Mouse (Mus musculus) stomach, embryonic 16.5 days (tissue): ENCODE results near the gene Mrpl23. TPM values are rescaled to one million over a fixed set of nuclear protein-coding genes. Genes with fewer than 3 reads are reported as not detected.

Experiments used
- ATAC-seq: fragments of 200-750 bp; cut with Nextera tagmentation; 2 replicates; pipeline ENCODE4 v1.8.0; 2017; ENCODE audit warnings: moderate number of reproducible peaks, moderate TSS enrichment; ENCODE audit not compliant: insufficient read depth, low FRiP score
- H3K27ac ChIP-seq: fragments of 300-500 bp; sonication (generic); 2 replicates; pipeline ENCODE4 v1.5.1; 2014; ENCODE audit warnings: low read length
- H3K27me3 ChIP-seq: fragments of 300-500 bp; sonication (generic); 2 replicates; pipeline ENCODE4 v1.6.1; 2014; ENCODE audit warnings: low read length, control low read depth, mixed read lengths; ENCODE audit not compliant: control insufficient read depth, insufficient read depth
- H3K36me3 ChIP-seq: fragments of 300-500 bp; sonication (generic); 2 replicates; pipeline ENCODE4 v1.6.1; 2014; ENCODE audit warnings: low read length; ENCODE audit not compliant: control insufficient read depth, insufficient read depth
- H3K4me1 ChIP-seq: fragments of 300-500 bp; sonication (generic); 2 replicates; pipeline ENCODE4 v1.6.1; 2014; ENCODE audit warnings: low read length, control low read depth, mixed read lengths; ENCODE audit not compliant: control insufficient read depth, insufficient read depth
- H3K4me2 ChIP-seq: fragments of 300-500 bp; sonication (generic); 2 replicates; pipeline ENCODE4 v1.6.1; 2014; ENCODE audit warnings: low read depth, low read length, mixed read lengths
- H3K4me3 ChIP-seq: fragments of 300-500 bp; sonication (generic); replicated peaks from 2 replicates; pipeline ENCODE4 v1.5.1; 2014; ENCODE audit warnings: mild to moderate bottlenecking, low read length
- H3K9ac ChIP-seq: fragments of 300-500 bp; sonication (generic); 2 replicates; pipeline ENCODE4 v1.6.1; 2014; ENCODE audit warnings: low read length
- H3K9me3 ChIP-seq: fragments of 300-500 bp; sonication (generic); replicated peaks from 2 replicates; pipeline ENCODE4 v1.6.1; 2016; ENCODE audit warnings: low read length, control low read depth; ENCODE audit not compliant: control insufficient read depth
- WGBS: fragments of 180-500 bp; shearing (Covaris S2); extraction: QIAGEN DNeasy Blood & Tissue Kit; methylation state at CpG from one replicate; pipeline ENCODE4 v1.1.7; 2014; 5-methylcytosine and 5-hydroxymethylcytosine counted together
- polyA plus RNA-seq: library from polyadenylated mRNA; unstranded; fragments of >200 nt; fragmentation: Nextera tagmentation; extraction: Ambion mirVana; gene quantifications from 2 replicates; pipeline ENCODE4 v1.2.1, GENCODE M21; 2015

Mrpl23 gene
- polyA plus RNA-seq, 1 experiment from 2014 or later: 30.7 TPM

DNA sequence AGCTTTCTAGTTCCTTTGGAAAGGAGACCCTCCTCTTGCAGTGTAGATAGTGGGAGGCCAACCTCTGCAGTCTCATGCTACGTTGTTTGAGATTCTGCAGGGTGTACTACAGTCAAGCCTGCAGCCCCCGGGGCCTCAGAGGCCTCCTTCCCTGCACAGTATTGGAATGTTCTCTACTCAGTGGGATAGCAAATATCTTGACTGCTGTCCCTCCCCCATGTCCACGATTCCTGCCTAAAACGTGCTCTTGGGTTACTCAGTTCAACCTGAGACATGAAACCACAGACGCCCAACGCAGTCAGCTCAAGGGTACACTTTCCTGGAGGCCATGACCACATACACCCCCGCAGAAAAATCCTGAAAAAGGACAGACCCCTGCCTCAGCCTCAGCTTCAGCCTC lies 39.9 kb downstream of the Mrpl23 start:
- no peak overlapping the region for H3K4me2 ChIP-seq
- H3K9ac ChIP-seq: peak overlapping the region; percentile 83
- peaks cover 73% of the 10 kb centered on the region for H3K4me1 ChIP-seq
- 13% methylated on average over 7 of the region's 7 CpGs for WGBS
- no peak for ATAC-seq
- H3K27ac ChIP-seq: peak overlapping the region; percentile 96
- H3K9me3 ChIP-seq: no peaks in the 10 kb centered on the region
- H3K27me3 ChIP-seq: no peaks in the 10 kb centered on the region
- H3K4me3 ChIP-seq: no peak overlapping the region
- no peaks in the 10 kb centered on the region for H3K36me3 ChIP-seq

GRCm38 (mm10) chr7:142572992-142573391 lies 40.5 kb downstream of the Mrpl23 start:
- H3K27ac ChIP-seq: peak overlapping the region; percentile 96
- no peaks in the 10 kb centered on the region for H3K9me3 ChIP-seq
- no peak for ATAC-seq
- no peaks in the 10 kb centered on the region for H3K36me3 ChIP-seq
- peaks cover 69% of the 10 kb centered on the region for H3K4me1 ChIP-seq
- H3K27me3 ChIP-seq: no peaks in the 10 kb centered on the region
- no peak overlapping the region for H3K4me2 ChIP-seq
- WGBS: 9% methylated on average over 6 of the region's 6 CpGs
- peak overlapping the region; percentile 83 for H3K9ac ChIP-seq
- H3K4me3 ChIP-seq: no peak overlapping the region

- Histone ChIP-seq H3K4me2 (peak overlapping the region; percentile 58; the same call in 1 of the 2 replicates), H3K4me3 (no peak overlapping the region), H3K9ac (peak overlapping the region; percentile 83), H3K4me1 (peaks cover 66% of the 10 kb centered on the region), H3K27ac (peak overlapping the region; percentile 96), H3K27me3 (no peaks in the 10 kb centered on the region), H3K36me3 (no peaks in the 10 kb centered on the region), H3K9me3 (no peaks in the 10 kb centered on the region)
- no peak for ATAC-seq
- WGBS: 34% methylated on average over 3 of the region's 3 CpGs
These were observed 41.7 kb downstream of the Mrpl23 start for GRCm38 (mm10) chr7:142574155-142574660.

DNA sequence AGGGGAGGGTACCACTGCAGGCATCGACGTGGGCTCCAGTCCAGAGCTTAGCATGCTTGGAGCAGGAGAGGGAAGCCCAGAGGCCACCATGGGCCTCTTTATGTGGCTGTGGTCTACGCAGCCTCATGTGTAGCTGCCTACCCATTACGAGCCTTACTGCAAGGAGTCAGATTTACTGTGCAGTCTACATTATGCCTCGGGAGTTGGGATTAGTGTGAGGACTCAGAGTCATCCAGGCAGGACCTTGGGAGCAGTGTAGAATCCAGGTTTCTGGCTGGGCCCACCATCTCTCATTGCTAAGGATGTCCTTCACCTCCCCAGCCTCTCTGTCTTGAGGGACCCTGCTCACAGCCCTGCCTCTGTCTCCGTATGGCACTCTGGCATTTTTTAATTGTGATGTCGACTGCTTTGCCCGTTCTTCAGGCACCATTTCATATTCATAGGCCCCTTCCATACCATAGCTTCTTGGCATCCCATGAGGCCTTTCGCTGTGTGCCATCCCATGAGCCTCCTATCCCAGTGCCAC lies 42.4 kb downstream of the Mrpl23 start:
- Histone ChIP-seq H3K4me2 (peak overlapping the region; percentile 58), H3K27ac (peak overlapping the region; percentile 96), H3K9me3 (no peaks in the 10 kb centered on the region), H3K9ac (peak overlapping the region; percentile 83), H3K36me3 (no peaks in the 10 kb centered on the region), H3K4me3 (peak overlapping the region; percentile 58; the same call in 1 of the 2 replicates), H3K27me3 (no peaks in the 10 kb centered on the region), H3K4me1 (peaks cover 59% of the 10 kb centered on the region)
- WGBS: 41% methylated on average over 9 of the region's 9 CpGs
- ATAC-seq: peak; percentile 12; the same call in 1 of the 2 replicates

- Histone ChIP-seq H3K27me3 (no peaks in the 10 kb centered on the region), H3K36me3 (no peaks in the 10 kb centered on the region), H3K9me3 (peaks cover 5% of the 10 kb centered on the region; the same call in 1 of the 2 replicates), H3K27ac (peak overlapping the region; percentile 96), H3K9ac (peak overlapping the region; percentile 83), H3K4me3 (peak overlapping the region; percentile 58), H3K4me1 (peaks cover 55% of the 10 kb centered on the region), H3K4me2 (peak overlapping the region; percentile 58)
- ATAC-seq: no peak
- 51% methylated on average over 12 of the region's 12 CpGs for WGBS
These were observed 43.0 kb downstream of the Mrpl23 start for GRCm38 (mm10) chr7:142575491-142575890.

GRCm38 (mm10) chr7:142575971-142576370 lies 43.5 kb downstream of the Mrpl23 start:
- peak overlapping the region; percentile 58 for H3K4me2 ChIP-seq
- WGBS: 54% methylated on average over 5 of the region's 5 CpGs
- ATAC-seq: no peak
- peak overlapping the region; percentile 58 for H3K4me3 ChIP-seq
- no peaks in the 10 kb centered on the region for H3K27me3 ChIP-seq
- H3K27ac ChIP-seq: peak overlapping the region; percentile 96
- peaks cover 51% of the 10 kb centered on the region for H3K4me1 ChIP-seq
- H3K9ac ChIP-seq: peak overlapping the region; percentile 83
- peaks cover 5% of the 10 kb centered on the region; the same call in 1 of the 2 replicates for H3K9me3 ChIP-seq
- no peaks in the 10 kb centered on the region for H3K36me3 ChIP-seq

- no peaks in the 10 kb centered on the region for H3K27me3 ChIP-seq
- peak overlapping the region; percentile 83 for H3K9ac ChIP-seq
- no peak for ATAC-seq
- H3K4me3 ChIP-seq: peak overlapping the region; percentile 58
- H3K4me1 ChIP-seq: peaks cover 44% of the 10 kb centered on the region
- peak overlapping the region; percentile 58 for H3K4me2 ChIP-seq
- H3K27ac ChIP-seq: peak overlapping the region; percentile 96
- no peaks in the 10 kb centered on the region for H3K36me3 ChIP-seq
- WGBS: 51% methylated on average over 25 of the region's 25 CpGs
- peaks cover 5% of the 10 kb centered on the region; the same call in 1 of the 2 replicates for H3K9me3 ChIP-seq
These were observed 44.2 kb downstream of the Mrpl23 start for GRCm38 (mm10) chr7:142576472-142577326.

GRCm38 (mm10) chr7:142577806-142578423 lies 45.4 kb downstream of the Mrpl23 start:
- peaks cover 31% of the 10 kb centered on the region for H3K4me1 ChIP-seq

More at GRCm38 (mm10) chr7:142577806-142578423, 45.4 kb downstream of the Mrpl23 start:
- WGBS: 44% methylated on average over 26 of the region's 26 CpGs
- ATAC-seq: peak; percentile 84
- H3K4me2 ChIP-seq: peak overlapping the region; percentile 58
- no peaks in the 10 kb centered on the region for H3K27me3 ChIP-seq
- H3K27ac ChIP-seq: peak overlapping the region; percentile 96
- H3K4me3 ChIP-seq: peak overlapping the region; percentile 58
- H3K9me3 ChIP-seq: peaks cover 5% of the 10 kb centered on the region; the same call in 1 of the 2 replicates
- peak overlapping the region; percentile 83 for H3K9ac ChIP-seq
- H3K36me3 ChIP-seq: no peaks in the 10 kb centered on the region
